ENCODE assay signal across 13 mouse cellular contexts in genomic region chr15:86231831-86232512, GRCm38 (mm10). TPM values are rescaled to one million over a fixed set of nuclear protein-coding genes. Genes with fewer than 3 reads are reported as not detected.
DNase-seq lines count a peak whose midpoint lies in the region; ATAC-seq and TF ChIP-seq lines count a peak whose summit lies in the region.
"Had no signal": no experiment of that assay in that cellular context is flagged by ENCODE, and none has a peak within 500 bp of the region (broad histone marks: within the 10 kb centered on the region; RNA-seq: fewer than 3 reads in every experiment).

No protein-coding gene starts in this region.

- H3K9me3 ChIP-seq in midbrain, embryonic 15.5 days = no peaks in the 10 kb centered on the region
- H3K9me3 ChIP-seq in intestine, postnatal 0 days (ENCODE audit: control insufficient read depth) = no peaks in the 10 kb centered on the region
- H3K9me3 ChIP-seq: limb, embryonic 13.5 days; midbrain, embryonic 10.5 days had no signal

- no peak overlapping the region for H3K9ac ChIP-seq in midbrain, embryonic 15.5 days
- H3K9ac ChIP-seq in intestine, postnatal 0 days (ENCODE audit: low read depth, low read length) = no peak overlapping the region
- H3K9ac ChIP-seq: limb, embryonic 13.5 days; liver, postnatal 0 days had no signal

- no peak overlapping the region for H3K4me3 ChIP-seq in midbrain, embryonic 15.5 days
- H3K4me3 ChIP-seq in intestine, postnatal 0 days (ENCODE audit: low read depth, low read length) = no peak overlapping the region
- H3K4me3 ChIP-seq: limb, embryonic 13.5 days; midbrain, embryonic 10.5 days had no signal

- H3K27ac ChIP-seq in midbrain, embryonic 15.5 days = no peak overlapping the region
- no peak overlapping the region for H3K27ac ChIP-seq in intestine, postnatal 0 days (ENCODE audit: low read depth, low read length)
- H3K27ac ChIP-seq: kidney, postnatal 0 days; limb, embryonic 13.5 days; midbrain, embryonic 10.5 days had no signal

- no peaks in the 10 kb centered on the region for H3K36me3 ChIP-seq in midbrain, embryonic 15.5 days (replicated peaks)
- H3K36me3 ChIP-seq in intestine, postnatal 0 days (ENCODE audit: control insufficient read depth, insufficient read depth) = peaks cover 16% of the 10 kb centered on the region; the same call in 1 of the 2 replicates

- WGBS in midbrain, embryonic 15.5 days = 53% methylated on average over 7 of the region's 7 CpGs
- WGBS in intestine, postnatal 0 days = 64% methylated on average over 7 of the region's 7 CpGs

- no peak for TF ChIP-seq CTCF in intestine, postnatal 0 days (IDR thresholded peaks at IDR 0.05; ENCODE audit: low read depth)

- H3K27me3 ChIP-seq in midbrain, embryonic 15.5 days (replicated peaks) = no peaks in the 10 kb centered on the region
- no peaks in the 10 kb centered on the region for H3K27me3 ChIP-seq in intestine, postnatal 0 days (replicated peaks; ENCODE audit: control insufficient read depth, insufficient read depth, low read length)
- H3K27me3 ChIP-seq: limb, embryonic 13.5 days had no signal

- peaks cover 15% of the 10 kb centered on the region for H3K4me1 ChIP-seq in midbrain, embryonic 15.5 days
- H3K4me1 ChIP-seq in intestine, postnatal 0 days (replicated peaks; ENCODE audit: control insufficient read depth, insufficient read depth, low read length) = no peaks in the 10 kb centered on the region
- H3K4me1 ChIP-seq: midbrain, embryonic 10.5 days had no signal

- ATAC-seq in midbrain, embryonic 15.5 days (replicated peaks) = no peak
- ATAC-seq in intestine, postnatal 0 days = no peak
- ATAC-seq: liver, postnatal 0 days had no signal

- DNase-seq in adrenal gland, adult (ENCODE audit: inconsistent age in 2 of 2, low spot score in 1 of 2) = peak; percentile 23 to 67
- DNase-seq in adrenal gland, postnatal 4 days (ENCODE audit: low spot score in 2 of 2) = no peak
- peak; percentile 31 for DNase-seq in kidney, adult 9 months
- DNase-seq in kidney, adult 18-20 months = no peak
- peak; percentile 22 to 49 for DNase-seq in adrenal gland, postnatal 36 days
- peak; percentile 98 to 99 for DNase-seq in cerebellum, postnatal 10 days
- DNase-seq: liver, postnatal 0 days; spleen, adult 18-20 months had no signal

- no peak overlapping the region for H3K4me2 ChIP-seq in midbrain, embryonic 15.5 days
- H3K4me2 ChIP-seq in intestine, postnatal 0 days (replicated peaks; ENCODE audit: low read depth) = no peak overlapping the region
- H3K4me2 ChIP-seq: limb, embryonic 13.5 days had no signal

RNA-seq across cellular contexts. Expression of gene Tbc1d22a, which starts 17.7 kb away (rescaled TPM):
- 10 to 100 TPM; 32.3 TPM for total RNA-seq in adrenal gland, postnatal 4 days (2021)
- total RNA-seq in adrenal gland, postnatal 36 days (2021) = 10 to 100 TPM; 28.9 to 35.6 TPM
- 14.3 and 15.1 TPM in 2 replicates for polyA plus RNA-seq in midbrain, embryonic 15.5 days (2015; fragmentation: Nextera tagmentation; extraction: Ambion mirVana)
- 15.3 and 16.7 TPM in 2 replicates for polyA plus RNA-seq in intestine, postnatal 0 days (2015; fragmentation: Nextera tagmentation; extraction: Ambion mirVana)

RNA-seq across cellular contexts. Expression of gene Cerk, which starts 46.0 kb away (rescaled TPM):
- 10 to 100 TPM; 26.3 to 26.8 TPM for total RNA-seq in adrenal gland, postnatal 4 days (2021)
- total RNA-seq in adrenal gland, postnatal 36 days (2021) = 10 to 100 TPM; 27.1 to 74.2 TPM
- 25.0 and 25.8 TPM in 2 replicates for polyA plus RNA-seq in midbrain, embryonic 15.5 days (2015; fragmentation: Nextera tagmentation; extraction: Ambion mirVana)
- 4.1 and 4.2 TPM in 2 replicates for polyA plus RNA-seq in intestine, postnatal 0 days (2015; fragmentation: Nextera tagmentation; extraction: Ambion mirVana)

Comparison
In these comparisons a context has a peak if more than half of its experiments do, and no peak if none do; other contexts are left out.
1. DNase-seq: peak in adrenal gland, adult (2 of 2), kidney, adult 9 months (single experiment), adrenal gland, postnatal 36 days (2 of 2) and cerebellum, postnatal 10 days (2 of 2); none in adrenal gland, postnatal 4 days (0 of 2) and kidney, adult 18-20 months (single experiment).